Mouse (Mus musculus): Measurements from ENCODE around the gene Zbtb22.
"Not testable (repeated sequence)": the region's sequence is repeated elsewhere in the genome, so short reads cannot be mapped to it uniquely, and the experiment has no call there.

Zbtb22 gene

DNA sequence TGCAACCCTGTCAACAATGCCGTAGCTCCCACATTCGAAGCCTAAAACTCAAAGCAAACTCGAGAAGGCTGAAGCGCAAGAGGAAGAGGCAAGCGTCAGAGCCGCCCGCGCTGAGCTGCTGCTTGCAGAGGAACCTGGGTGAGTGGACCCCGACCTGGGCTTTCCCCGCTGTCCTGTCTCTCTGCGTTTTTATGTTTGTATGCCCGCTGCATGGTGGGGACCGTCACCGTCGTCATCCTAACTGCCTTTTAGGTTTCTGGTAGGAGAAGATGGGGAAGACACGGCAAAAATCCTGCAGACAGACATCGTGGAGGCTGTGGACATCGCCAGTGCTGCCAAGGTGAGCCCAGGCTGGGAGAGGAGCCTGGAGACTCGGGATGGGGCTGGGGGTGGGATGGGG, 25.7 kb downstream of the Zbtb22 start:
- DNase-seq (ENCODE audit: low spot score in 2 of 2) = no peak

DNA sequence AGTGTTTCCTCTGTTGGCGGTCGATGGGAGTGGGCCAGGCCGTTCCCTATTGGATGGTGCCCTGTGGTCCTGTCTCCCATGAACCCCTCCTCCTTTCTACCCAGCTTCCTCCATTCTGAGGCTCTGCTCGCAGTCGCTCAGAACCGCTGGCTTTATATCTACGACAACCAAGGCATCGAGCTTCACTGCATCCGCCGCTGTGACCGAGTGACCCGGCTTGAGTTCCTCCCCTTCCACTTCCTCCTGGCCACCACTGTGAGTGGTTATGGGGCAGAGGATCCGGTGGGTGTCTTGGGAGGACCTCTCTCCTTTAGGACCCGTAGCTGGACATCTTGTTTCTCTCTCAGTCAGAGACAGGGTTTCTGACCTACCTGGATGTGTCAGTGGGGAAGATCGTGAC, 27.8 kb downstream of the Zbtb22 start:
- no peak for DNase-seq (ENCODE audit: low spot score in 2 of 2)

DNA sequence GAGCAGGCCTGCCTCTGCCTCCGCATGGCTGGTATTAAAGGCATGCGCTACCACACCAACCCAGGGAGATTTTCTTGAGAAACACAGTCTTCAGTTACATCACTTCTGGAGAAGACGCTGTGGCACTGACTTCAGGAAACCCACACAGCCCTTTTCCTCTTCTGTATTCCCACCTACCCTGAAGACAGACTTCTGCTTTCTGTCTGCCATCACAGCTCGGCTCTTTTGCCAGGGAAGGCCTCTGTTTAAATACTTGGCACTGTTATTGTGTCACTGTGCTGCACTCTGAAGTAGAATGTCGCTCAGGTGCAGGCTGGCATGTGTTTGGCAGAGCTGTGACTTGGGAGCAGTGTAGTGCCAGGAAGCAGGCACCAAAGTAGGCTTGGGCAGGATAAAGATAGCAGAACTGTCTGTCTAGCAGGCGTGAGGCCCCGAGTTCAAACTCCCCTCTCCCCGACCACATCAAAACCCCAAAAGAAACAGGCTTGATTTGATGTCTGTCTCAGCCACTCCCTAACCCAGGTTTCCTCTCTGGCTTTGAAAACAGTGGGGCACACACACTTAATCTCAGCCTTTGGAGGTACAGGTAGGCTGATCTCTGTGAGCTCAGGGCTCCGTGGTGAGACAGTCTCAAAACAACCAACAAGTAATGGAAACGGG, 31.9 kb downstream of the Zbtb22 start:
- DNase-seq (ENCODE audit: low spot score in 2 of 2) = no peak

DNA sequence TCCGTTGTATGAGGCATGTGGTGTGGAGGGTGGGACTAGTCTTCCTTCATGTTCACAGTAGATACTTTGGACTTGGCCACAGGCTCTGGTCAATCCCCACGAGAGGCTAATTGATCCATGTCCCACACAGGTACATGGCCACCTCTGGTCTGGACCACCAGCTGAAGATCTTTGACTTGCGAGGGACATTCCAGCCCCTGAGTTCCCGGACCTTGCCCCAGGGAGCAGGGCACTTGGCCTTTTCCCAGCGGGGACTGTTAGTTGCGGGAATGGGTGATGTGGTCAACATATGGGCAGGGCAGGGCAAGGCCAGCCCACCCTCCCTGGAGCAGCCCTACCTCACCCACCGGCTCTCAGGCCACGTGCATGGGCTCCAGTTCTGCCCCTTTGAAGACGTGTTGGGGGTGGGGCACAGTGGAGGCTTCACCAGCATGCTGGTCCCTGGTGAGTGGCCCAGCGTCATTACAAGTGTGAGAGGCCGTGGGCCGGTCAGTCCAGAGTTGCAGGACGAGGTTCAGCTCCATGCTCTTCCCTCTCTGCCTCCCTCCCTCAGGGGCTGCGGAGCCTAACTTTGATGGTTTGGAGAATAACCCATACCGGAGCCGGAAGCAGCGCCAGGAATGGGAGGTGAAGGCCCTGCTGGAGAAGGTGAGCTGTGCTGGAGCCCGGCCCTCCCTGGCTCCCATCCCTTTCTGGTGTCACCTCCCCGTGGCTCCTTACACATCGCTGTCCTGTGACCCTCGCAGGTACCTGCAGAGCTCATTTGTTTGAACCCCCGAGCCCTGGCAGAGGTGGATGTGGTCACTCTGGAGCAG, 32.6 kb downstream of the Zbtb22 start:
- DNase-seq (ENCODE audit: low spot score in 2 of 2) = no peak

DNA sequence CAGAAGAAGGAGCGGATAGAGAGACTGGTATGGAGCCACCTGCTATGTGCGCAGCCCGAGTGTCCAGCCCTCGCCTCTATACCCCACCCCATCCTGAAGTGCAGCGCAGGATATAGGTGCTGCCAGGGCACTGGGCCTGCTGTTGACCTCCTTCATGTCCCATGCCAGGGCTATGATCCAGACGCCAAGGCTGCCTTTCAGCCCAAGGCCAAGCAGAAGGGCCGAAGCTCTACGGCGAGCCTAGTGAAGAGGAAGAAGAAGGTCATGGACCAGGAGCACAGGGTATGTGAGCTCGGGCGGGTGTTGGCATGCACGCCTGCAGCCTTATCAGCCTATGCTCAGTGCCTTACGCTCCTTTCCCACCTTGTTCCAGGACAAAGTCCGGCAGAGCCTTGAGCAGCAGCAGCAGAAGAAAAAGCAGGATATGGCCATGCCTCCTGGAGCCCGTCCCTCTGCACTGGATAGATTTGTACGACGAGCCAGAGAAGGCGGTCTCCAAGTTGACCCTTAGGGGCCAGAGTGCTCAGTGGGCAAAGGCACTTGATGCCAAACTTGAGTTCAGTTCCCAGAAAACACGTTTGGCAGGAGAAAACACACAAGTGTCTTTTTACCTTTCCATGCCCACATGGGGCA, 33.3 kb downstream of the Zbtb22 start:
- DNase-seq (ENCODE audit: low spot score in 2 of 2) = no peak

DNA sequence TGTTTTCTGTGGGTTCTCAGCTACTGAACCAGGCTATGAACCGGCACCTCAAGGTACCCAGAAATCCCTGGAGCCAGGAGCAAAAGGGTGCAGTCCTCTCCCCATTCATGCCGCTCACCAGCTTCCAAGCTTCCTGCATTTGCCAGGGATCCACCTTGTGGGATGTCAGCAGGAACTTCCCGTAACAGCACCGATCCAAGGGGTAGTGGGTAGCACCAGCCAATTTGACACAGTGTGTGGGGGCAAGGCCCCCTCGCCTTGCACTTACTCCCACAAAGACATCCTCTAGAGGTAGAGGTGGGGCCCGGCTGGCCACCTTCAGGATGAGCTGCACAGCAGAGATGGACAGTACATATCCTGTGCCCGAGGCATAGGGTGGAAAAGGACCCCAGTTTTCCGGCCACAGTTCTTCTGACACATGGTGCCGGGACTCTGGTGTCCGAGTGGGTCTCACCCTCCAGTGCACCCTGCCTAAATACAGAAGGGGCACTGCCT, 34.5 kb downstream of the Zbtb22 start:
- no peak for DNase-seq (ENCODE audit: low spot score in 2 of 2)

DNA sequence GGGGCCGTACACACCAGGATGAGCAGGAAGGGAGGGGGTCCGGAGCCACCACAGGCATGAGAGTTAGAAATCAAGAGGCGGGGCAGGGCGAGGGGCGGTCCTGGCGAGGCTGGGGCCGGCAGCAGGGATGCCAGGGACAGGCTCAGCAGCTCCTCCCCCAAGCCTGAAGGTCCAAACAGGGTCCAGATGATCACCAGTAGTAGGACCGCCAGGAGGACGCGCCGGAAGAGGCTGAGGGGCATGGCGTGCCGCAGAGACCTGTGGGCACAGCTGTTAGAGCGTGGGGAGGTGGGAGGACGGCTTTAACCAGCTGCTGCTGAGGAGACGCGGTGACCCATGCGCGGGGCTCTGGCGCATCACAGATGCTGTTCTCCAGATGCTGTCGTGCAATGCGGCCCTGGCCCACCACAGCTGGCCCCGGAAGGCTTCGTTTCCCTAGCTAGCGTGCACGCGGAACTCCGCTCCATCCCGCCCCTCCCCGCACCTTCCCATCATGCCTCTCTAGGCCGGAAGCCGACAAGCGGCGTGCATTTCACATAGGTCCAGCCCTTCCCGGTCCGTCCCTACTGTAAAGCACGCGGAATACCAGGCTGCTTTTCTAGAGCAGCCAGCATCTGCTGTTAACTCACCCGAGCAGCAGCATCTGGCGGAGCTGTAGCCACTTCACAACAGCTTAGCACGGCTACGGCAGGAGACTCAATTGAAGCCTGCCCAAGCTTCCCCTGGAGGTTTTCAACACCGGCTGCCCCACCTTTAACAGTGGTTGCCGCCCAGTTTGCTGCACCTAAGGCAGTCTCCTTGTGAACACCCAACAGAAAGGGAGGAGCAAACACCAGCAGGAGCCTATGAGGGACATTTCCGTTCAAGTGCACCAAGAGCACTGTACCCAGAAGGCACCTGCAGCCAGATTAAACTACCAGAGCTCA, 35.6 kb downstream of the Zbtb22 start, which contains the start of gene B3galt4:
Gene B3galt4 (minus strand): TSS at position 468 of the 926 bp plus-strand sequence.
- peak; percentile 63 to 67 for DNase-seq (ENCODE audit: low spot score in 2 of 2)

DNA sequence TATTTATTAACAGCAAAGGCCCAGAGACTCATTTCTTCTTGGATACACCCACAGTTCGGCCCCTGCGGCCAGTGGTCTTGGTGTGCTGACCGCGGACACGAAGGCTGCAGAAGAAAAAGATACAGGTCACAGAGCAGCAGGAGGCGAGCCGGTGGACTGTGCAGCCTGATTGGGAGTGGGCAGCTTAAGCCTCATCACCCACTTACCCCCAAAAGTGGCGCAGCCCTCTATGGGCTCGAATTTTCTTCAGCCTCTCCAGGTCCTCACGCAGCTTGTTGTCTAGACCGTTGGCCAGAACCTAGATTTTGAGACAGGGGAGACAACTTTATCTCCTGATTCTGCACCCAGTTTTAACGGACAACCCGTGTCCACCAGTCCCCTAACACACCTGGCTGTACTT, 36.3 kb downstream of the Zbtb22 start:
- not testable (repeated sequence) for DNase-seq (ENCODE audit: low spot score in 2 of 2)

DNA sequence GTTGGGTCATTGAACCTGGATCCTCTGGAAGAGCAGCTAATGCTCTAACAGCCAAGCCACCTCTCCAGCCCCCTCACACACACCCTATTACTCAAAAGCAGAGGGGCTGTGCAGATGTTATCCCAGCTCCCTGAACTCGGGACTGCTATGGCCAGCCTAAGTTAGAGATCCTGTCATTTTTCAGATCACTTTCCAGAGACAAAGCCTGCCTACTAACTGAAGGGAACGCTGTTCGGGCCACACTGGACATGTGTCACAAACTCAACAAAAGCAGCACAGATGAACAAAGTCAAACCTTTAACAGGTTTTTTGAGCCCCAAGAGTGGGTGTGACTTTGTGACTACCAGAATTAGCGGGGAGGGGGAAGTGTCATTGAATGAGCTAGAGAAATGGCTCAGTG, 37.2 kb downstream of the Zbtb22 start:
- DNase-seq (ENCODE audit: low spot score in 2 of 2) = no peak

DNA sequence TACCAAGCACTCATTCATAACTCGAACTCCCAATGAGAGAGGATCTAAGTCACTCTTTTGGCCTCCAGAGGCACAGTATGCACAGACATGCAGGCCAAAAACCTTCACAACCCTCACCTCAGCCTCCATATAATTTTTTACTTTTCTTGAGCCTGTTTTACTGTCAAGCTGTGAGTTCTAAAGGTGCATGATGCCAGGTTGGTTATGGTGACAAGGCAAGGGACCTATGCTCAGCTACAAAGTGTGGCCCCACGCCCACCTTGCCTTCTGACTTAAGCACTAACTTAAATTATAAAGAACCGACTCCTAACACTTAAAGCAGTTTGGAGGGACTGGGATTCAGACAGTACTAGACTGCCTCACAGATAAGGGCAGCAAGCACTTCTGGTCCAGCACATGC, 37.6 kb downstream of the Zbtb22 start:
- DNase-seq (ENCODE audit: low spot score in 2 of 2) = no peak

DNA sequence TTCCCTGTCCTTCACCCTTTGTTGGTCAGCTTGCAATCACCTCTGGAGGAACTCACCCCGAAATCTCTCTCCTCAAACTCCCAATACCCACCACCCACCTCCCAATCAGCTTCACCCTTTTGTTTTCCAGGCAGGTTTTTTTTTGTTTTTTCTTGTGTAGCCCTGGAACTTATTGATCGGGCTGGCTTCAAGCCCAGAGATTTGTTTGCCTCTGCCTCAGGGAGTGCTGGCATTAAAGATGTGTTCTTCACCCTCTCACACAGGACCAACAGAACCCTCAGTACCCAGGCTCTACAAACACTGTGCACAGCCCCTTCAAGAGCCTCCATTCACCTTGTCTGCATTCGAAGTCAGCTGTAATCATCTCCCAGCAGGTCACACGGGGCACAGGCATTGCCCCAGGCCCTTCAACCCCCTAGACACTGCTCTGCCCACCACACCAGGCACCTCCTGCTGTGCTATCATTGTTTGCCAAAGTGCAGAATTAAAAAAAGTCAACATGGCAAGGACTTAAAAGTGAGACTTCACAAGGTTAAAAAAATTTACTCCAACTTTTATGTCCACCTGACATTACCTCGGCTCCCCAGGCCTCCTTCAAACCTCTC, 38.4 kb downstream of the Zbtb22 start:
- DNase-seq (ENCODE audit: low spot score in 2 of 2) = no peak

DNA sequence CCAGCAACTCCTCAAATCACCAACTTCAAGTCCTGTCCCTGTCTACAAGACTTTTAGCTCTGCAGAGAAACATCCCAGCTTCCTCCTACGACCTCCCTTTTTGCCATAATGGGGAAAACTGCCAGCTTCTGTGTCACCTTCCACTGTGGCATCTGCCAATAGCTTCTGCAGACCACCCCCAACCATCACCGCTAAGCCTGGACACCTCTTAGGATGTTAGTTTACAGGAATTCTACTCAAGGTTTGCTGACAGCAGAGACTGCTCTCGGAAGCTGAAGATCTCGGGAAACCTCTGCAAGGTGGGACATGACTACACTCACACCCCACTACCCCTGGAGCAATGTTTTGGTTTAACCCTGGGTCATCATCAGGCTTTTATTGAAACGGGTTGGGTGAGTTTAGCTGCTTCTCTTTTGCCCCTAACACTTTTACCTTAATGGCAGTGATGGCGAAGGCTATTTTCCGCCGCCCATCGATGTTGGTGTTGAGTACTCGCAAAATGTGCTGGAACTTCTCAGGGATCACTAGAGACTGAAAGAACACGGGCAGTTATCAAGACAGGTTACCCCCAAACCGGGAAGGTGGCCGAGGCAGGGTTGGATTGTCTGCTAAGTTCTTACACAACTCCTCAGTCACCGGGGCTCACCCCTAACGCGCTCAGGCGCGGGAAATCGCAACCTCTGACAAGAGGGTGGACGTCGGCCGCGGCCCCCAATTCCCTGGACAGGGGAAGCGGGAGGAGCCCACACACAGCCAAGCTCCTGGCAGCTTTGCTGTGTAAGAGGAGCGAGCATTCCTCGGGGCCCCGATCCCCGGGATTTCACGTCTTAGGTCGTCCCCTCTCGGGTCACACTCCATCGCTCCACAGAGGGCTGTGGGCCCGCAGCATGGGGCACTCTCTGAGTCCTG, 39.2 kb downstream of the Zbtb22 start:
- DNase-seq (ENCODE audit: low spot score in 2 of 2) = no peak

DNA sequence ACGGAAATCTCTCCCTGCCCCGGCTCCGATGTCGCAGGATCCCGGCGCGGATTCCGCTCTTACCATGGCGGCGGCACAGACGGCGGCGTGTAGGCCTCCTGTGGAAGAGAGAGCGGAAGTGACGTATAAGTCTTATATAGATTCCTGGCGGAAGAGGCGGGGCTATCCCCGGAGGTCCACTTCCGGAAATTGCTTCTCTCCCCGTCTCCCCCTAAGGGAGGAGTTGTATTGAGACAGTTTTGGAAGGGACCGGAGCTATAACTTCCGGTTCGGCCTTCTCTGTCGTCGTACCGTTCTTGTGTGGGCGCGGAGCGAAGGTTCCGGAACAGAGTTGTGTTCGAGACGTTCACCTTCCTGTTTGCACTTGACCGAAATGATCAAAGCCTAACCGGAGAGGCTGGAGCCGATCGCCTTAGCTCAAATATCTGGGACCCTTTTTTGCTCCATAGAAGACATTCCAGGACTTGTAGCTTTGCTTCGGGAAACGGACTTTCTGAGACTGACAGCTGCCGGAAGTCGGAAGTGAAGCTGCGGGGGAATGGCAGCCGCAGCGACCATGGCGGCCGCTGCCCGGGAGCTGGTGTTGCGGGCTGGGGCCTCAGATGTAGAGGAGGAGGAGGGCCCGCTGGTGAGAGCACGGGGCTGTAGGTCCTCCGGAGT, 40.0 kb downstream of the Zbtb22 start, which contains the start of the genes Vps52 and Rps18:
Gene Vps52 (plus strand): TSS at position 258 of the 660 bp plus-strand sequence.
Gene Rps18 (minus strand): TSS at position 447 of the 660 bp plus-strand sequence.
- DNase-seq (ENCODE audit: low spot score in 2 of 2) = peak; percentile 96 to 97

DNA sequence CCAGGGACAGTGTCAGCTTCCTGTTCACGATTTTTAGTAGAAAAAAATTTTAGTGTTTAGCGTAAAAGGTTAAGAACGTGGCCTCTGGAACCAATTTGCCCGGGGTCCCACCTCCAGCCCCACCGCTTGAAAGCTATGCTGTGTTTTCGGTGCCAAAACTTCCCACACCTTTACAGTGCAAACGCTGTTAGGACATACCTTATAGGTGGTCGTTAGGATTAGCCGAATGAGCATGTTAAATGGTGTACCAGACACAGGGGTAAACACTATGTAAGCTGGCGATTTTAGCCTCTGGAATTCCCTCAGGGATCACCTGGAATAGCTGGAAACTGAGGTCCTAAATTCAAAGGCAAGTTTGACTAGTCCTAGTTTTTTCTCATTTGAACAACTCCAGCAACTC, 40.6 kb downstream of the Zbtb22 start:
- DNase-seq (ENCODE audit: low spot score in 2 of 2) = no peak

DNA sequence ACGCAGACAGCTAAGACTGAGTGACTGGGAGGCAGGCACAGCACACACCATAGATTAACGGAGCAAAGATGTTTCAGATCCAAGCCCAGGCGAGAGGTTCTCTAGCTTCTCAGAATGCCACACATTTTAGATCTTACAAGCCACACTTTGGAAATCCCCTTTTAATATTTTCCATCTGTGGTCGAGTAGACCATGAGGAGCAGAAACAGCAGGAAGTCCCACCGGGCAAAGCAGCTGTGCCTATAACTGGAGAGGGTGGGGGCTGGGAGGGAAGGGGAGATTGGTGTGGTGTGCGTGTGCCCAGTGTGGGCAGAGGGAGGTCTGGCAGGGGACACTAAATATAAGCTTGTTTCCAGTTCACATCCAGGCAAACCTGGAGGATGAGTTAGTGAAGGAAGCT, 41.8 kb downstream of the Zbtb22 start:
- no peak for DNase-seq (ENCODE audit: low spot score in 2 of 2)

DNA sequence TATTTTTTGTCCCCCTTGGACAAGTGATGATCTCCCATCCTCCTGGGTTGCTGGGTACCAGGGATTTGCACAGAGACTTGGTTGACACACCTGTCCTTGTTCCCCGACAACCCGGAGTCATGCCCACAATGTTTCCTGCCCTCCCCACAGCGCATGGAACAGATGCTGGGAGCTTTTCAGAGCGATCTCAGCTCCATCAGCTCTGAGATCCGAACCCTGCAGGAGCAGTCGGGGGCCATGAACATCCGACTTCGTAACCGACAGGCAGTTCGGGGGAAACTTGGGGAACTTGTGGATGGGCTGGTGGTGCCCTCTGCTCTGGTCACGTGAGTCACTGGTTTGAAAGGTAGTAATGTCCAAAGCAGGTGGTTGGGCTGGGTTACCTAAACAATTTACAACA, 42.7 kb downstream of the Zbtb22 start:
- DNase-seq (ENCODE audit: low spot score in 2 of 2) = no peak

DNA sequence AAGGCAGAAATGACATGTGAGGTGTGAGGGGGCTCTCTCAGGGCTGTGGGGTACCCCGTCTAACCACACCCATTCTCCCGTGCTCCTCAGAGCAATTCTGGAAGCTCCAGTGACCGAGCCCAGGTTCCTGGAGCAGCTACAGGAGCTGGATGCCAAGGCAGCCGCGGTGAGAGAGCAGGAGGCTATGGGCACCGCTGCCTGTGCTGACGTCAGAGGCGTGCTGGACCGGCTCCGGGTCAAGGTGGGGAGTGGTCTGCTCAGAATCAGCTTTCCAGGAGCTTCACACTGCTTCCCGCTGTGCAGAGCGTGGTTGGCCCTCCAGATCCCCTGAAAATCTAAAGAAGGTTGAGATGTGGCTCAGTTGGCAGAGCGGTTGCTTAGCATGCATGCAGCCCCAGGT, 43.4 kb downstream of the Zbtb22 start:
- no peak for DNase-seq (ENCODE audit: low spot score in 2 of 2)

DNA sequence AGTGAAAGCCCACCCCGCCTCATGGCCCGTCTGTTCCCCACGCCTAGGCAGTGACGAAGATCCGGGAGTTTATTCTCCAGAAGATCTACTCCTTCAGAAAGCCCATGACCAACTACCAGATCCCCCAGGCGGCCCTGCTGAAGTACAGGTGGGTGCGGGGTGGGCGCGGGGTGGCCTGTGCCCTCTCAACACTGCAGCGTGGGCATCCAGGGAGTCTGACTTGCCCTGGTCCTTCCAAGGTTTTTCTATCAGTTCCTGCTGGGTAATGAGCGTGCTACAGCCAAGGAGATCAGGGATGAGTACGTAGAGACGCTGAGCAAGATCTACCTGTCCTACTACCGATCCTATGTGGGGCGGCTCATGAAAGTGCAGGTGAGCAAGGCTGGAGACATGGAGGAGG, 44.2 kb downstream of the Zbtb22 start:
- DNase-seq (ENCODE audit: low spot score in 2 of 2) = no peak

DNA sequence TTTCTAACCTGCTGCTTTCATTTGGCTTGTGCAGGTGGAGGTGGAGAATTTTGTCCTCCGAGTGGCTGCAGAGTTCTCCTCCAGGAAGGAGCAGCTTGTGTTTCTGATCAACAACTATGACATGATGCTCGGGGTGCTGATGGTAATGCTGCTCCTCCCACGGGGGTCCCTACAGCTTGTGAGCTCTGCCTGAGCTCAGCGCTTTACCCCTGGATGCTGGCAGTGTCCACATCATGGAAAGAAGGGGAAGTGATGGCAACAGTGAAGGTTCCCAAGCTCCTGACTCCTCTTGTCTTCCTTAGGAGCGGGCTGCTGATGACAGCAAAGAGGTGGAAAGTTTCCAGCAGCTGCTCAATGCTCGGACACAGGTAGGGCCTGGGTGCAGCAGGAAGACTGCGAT, 47.2 kb downstream of the Zbtb22 start:
- DNase-seq (ENCODE audit: low spot score in 2 of 2) = no peak

Measured in natural killer cell, adult 2 months (primary cell).